Mouse (Mus musculus) limb, embryonic 10.5 days (tissue): ENCODE measurements around the gene Slc29a4. TPM values are rescaled to one million over a fixed set of nuclear protein-coding genes. Genes with fewer than 3 reads are reported as not detected.

Source experiments
- DNase-seq: peaks from one replicate; pipeline ENCODE4 v3.0.0-alpha.2; 2017; ENCODE audit warnings: low spot score
- H3K27ac ChIP-seq: fragments of 300-500 bp; sonication (generic); 2 replicates; pipeline ENCODE4 v1.5.1; 2016; ENCODE audit warnings: mild to moderate bottlenecking
- H3K27me3 ChIP-seq: fragments of 300-500 bp; sonication (generic); 2 replicates; pipeline ENCODE4 v1.6.1; 2016; ENCODE audit warnings: low read depth, mild to moderate bottlenecking; ENCODE audit not compliant: poor library complexity, severe bottlenecking
- H3K36me3 ChIP-seq: fragments of 300-500 bp; sonication (generic); 2 replicates; pipeline ENCODE4 v1.6.1; 2016; ENCODE audit warnings: mild to moderate bottlenecking, moderate library complexity
- H3K4me1 ChIP-seq: fragments of 300-500 bp; sonication (generic); 2 replicates; pipeline ENCODE4 v1.6.1; 2016
- H3K4me3 ChIP-seq: fragments of 300-500 bp; sonication (generic); 2 replicates; pipeline ENCODE4 v1.5.1; 2016; ENCODE audit warnings: mild to moderate bottlenecking, moderate library complexity
- H3K9me3 ChIP-seq: fragments of 300-500 bp; sonication (generic); replicated peaks from 2 replicates; pipeline ENCODE4 v1.6.1; 2016; ENCODE audit warnings: mild to moderate bottlenecking
- WGBS: fragments of 180-500 bp; shearing (Covaris S2); methylation state at CpG from one replicate; pipeline ENCODE4 v1.1.7; 2016; 5-methylcytosine and 5-hydroxymethylcytosine counted together
- polyA plus RNA-seq: library from polyadenylated mRNA; unstranded; fragments of >200 nt; fragmentation: Nextera tagmentation; extraction: Ambion mirVana; gene quantifications from 2 replicates; pipeline ENCODE4 v1.2.1, GENCODE M21; 2016

Gene Slc29a4
- 15.5 and 17.5 TPM in 2 replicates for polyA plus RNA-seq

DNA sequence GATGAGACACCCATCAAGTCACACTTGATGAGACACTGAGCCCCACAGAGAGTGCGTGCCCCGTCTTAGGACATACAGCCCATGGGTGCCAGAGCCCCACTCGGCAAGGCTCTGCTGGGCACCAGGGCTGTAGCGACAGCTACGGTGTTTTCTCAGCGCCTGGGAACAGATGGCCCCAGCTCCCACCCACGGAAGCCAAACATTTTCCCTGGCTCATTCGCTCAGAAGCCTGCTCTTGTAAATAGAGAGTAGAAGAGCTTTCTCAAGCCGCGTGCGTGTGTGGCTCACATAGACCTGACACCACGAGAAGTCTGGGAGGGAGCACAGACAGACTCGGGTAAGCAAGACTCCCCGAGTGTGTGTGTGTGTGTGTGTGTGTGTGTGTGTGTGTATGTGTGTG lies at the start of gene Slc29a4:
TSS of gene Slc29a4 (plus strand) at position 265 of the 400 bp plus-strand sequence.
- 0 out of 2 replicates have a peak, but pooled peaks cover 7% of the 10 kb centered on the region for H3K4me1 ChIP-seq
- H3K9me3 ChIP-seq: no peaks in the 10 kb centered on the region
- peaks cover 9% of the 10 kb centered on the region; the same call in 1 of the 2 replicates for H3K27me3 ChIP-seq
- H3K4me3 ChIP-seq: no peak within 1 kb of the TSS
- no peak for DNase-seq
- WGBS: 65% methylated on average over 14 of the region's 14 CpGs
- H3K36me3 ChIP-seq: no peaks in the 10 kb centered on the region
- H3K27ac ChIP-seq: no peak within 1 kb of the TSS

DNA sequence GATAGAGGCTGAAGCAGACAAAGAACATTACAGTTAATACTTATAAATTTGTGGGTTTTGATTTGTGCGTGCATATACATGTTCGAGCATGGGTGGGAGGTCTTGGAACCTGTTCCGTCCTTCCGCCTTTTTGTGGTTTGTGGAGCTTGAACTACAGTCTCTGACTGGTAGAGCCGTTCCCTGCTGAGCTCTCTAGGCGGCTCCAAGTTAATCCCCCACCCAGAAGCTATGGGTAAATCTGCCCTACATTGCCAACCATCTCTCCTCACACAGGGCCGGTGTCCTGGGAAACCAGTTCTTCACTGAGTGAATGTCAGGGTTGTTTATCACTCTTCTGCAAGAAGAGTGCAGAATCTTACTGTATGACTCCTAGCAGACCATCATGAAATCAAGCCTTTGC lies 44.1 kb upstream of the Slc29a4 start:
- WGBS: 89% methylated on average over 7 of the region's 7 CpGs
- peaks cover 11% of the 10 kb centered on the region for H3K4me1 ChIP-seq
- no peak overlapping the region for H3K4me3 ChIP-seq
- H3K9me3 ChIP-seq: no peaks in the 10 kb centered on the region
- no peak overlapping the region for H3K27ac ChIP-seq
- H3K36me3 ChIP-seq: peaks cover 45% of the 10 kb centered on the region
- no peaks in the 10 kb centered on the region for H3K27me3 ChIP-seq
- DNase-seq: no peak

DNA sequence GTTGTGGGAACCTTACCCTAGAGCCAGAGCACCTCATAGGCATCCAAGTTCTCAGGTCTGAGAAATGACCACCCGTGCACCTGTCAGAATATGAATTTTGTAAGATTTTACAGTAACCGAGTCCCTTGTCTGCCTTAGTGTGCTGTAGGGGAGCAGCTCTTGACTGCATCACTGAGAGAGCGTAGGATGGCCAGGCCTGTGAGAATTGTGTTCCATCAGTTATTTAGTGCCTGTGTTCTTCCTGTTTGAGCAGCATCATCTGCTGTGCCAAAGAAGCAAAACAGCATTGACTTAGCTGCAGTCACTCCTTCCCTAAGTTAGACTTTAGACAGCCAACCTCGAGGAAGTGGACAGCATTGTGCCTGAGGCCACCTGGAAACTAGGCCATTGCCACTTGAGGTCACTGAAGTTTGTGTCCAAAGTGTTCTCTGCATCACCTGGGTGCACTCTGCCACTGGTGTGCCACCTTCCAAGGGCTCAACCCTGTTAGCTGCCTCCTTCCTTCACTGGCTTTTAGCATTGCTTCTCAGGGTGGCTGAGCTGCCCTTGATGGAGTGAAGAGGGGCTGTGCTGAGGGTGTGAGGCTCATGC lies 42.8 kb upstream of the Slc29a4 start:
- DNase-seq: no peak
- Histone ChIP-seq H3K4me3 (no peak overlapping the region), H3K27ac (peak overlapping the region; percentile 31; the same call in 1 of the 2 replicates), H3K36me3 (peaks cover 36% of the 10 kb centered on the region), H3K9me3 (no peaks in the 10 kb centered on the region), H3K27me3 (no peaks in the 10 kb centered on the region), H3K4me1 (peaks cover 11% of the 10 kb centered on the region)
- WGBS: 88% methylated on average over 4 of the region's 4 CpGs

DNA sequence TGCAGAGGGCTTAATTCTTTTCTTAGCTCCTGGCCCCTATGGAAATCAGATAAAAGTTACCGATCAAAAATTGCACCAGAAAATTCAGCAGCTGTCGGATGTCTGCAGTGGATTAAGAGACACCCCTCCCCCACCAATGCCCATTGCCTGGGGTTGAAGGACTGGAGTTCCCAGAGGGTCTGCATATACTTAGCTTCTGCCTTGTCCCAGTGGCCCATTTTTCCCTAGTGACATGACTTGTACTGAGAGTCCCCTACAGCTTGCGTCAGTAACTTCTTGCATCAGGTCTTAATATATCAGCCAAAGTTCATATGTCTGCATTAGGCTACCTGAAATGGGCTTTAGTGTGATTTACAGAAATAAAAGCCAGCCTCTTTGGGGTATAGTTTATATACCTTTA lies 41.9 kb upstream of the Slc29a4 start:
- DNase-seq: no peak
- Histone ChIP-seq H3K4me1 (peaks cover 11% of the 10 kb centered on the region), H3K4me3 (no peak overlapping the region), H3K9me3 (no peaks in the 10 kb centered on the region), H3K36me3 (peaks cover 36% of the 10 kb centered on the region), H3K27me3 (no peaks in the 10 kb centered on the region), H3K27ac (no peak overlapping the region)
- WGBS: 75% methylated on average over 3 of the region's 3 CpGs

DNA sequence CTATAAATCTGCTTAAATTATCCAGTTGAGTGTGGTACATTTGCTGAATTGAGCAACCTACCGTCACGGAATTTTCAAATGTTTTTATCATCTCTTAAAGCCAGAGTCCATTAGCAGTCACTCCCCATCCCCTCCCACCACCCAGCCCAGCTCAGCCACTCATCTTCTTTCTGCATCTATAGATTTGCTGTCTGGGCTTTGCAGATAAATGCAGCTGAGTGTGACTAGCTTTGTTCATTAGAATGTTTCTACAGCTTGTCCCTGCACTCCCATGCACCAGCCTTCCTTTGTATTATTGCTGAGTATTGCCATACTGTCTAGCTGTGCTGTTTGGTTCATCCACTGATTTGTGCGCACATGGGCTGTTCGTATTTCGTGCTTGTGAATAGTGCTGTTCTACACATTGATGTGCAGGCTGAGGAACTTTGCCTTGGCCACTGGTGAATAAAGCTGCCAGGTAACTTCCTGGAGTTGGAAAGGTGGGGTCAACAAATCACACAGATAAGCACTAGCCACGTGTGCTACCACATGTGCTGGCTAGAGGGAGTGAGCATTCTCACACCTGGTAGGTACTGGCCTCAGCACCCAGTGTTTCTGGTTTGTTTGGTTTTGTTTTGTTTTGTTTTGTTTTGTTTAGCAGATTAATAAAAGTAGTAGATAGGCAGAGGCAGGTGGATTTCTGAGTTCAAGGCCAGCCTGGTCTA lies 41.4 kb upstream of the Slc29a4 start:
- no peaks in the 10 kb centered on the region for H3K9me3 ChIP-seq
- peaks cover 11% of the 10 kb centered on the region for H3K4me1 ChIP-seq
- 81% methylated on average over 6 of the region's 6 CpGs for WGBS
- DNase-seq: no peak
- no peak overlapping the region for H3K4me3 ChIP-seq
- peaks cover 40% of the 10 kb centered on the region for H3K36me3 ChIP-seq
- H3K27ac ChIP-seq: no peak overlapping the region
- H3K27me3 ChIP-seq: no peaks in the 10 kb centered on the region

DNA sequence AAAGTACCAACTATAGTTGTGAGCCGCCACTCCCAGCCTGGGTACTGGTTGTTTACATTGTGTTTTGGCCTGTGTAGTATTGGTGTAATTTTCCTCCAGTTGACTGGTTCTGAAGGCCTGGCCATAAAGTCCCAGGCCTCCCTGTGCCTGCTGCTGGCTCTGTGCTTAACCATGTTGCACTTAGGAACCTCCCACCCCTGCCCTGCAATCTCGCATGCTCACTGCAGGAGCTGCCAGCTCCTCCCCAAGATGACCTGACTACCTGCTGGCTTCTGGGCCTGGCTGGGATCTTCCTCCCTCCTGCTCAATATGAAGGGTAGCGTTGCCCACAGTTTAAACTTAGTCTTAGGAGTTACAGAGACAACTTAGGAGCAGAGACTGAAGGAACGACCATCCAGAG lies 40.0 kb upstream of the Slc29a4 start:
- Histone ChIP-seq H3K27me3 (no peaks in the 10 kb centered on the region), H3K27ac (no peak overlapping the region), H3K36me3 (peaks cover 45% of the 10 kb centered on the region), H3K4me1 (peaks cover 11% of the 10 kb centered on the region), H3K4me3 (no peak overlapping the region), H3K9me3 (no peaks in the 10 kb centered on the region)
- 55% methylated on average over 4 of the region's 4 CpGs for WGBS
- no peak for DNase-seq

DNA sequence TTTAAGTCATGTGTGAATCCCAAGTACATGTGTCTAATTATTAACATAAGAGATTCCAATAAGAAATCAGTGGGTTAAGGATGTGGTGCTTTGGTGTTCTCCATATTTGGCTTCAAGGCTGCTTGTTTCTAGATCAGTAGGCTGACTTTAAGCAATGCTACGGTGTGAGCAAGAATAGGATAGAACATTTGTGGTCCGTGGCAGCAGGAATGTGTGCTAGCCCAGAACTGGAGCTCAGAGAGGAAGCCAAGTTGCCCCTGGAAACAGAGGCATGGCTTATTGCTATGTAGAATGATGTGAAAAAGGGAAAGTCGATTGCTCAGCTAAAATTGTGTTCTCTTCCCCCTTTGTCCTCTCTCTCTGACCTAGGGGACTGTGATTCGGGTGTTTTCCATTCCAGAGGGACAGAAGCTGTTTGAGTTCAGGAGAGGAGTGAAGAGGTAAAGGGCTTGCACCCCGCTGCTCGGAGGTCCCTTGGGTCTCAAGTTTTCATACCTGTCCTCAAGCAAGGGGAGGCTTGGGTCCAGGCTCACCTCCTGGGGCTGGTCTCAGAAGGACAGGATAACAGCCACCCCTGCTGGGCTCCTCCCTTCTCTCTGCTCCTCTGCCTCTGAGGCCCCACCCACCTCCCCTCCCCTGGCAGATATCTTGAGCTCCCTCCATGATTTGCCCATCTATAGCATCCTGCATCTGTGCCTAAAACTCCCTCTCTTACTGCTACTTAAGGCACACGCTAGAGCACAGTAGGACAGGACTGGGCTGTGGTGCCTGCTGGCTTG lies 31.5 kb upstream of the Slc29a4 start:
- Histone ChIP-seq H3K27me3 (no peaks in the 10 kb centered on the region), H3K36me3 (peaks cover 100% of the 10 kb centered on the region), H3K9me3 (no peaks in the 10 kb centered on the region), H3K4me3 (no peak overlapping the region), H3K4me1 (no peaks in the 10 kb centered on the region), H3K27ac (no peak overlapping the region)
- WGBS: 91% methylated on average over 7 of the region's 7 CpGs
- no peak for DNase-seq

DNA sequence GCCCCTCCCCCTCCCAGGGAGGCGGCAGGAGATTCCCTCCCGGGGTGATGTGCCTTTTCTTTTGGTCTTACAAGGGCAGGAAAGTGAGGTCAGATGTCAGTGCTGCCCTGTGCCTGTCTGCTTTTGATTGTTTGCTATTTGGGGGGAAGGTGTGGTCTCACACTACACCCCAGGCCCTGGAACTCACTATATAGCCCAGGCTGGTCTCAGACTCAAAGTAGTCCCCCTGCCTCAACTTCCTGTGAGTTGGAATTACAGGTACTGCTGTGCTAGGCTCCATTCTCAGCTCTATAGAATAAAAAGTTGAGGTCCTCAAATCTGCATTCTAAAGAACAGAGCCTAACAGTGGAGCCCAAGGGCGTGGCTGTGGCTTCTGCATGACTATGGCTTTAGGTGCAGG lies 24.4 kb upstream of the Slc29a4 start:
- no peak overlapping the region for H3K27ac ChIP-seq
- H3K9me3 ChIP-seq: no peaks in the 10 kb centered on the region
- DNase-seq: no peak
- no peaks in the 10 kb centered on the region for H3K4me1 ChIP-seq
- peaks cover 90% of the 10 kb centered on the region for H3K36me3 ChIP-seq
- no peaks in the 10 kb centered on the region for H3K27me3 ChIP-seq
- WGBS: 43% methylated on average over 3 of the region's 3 CpGs
- no peak overlapping the region for H3K4me3 ChIP-seq

DNA sequence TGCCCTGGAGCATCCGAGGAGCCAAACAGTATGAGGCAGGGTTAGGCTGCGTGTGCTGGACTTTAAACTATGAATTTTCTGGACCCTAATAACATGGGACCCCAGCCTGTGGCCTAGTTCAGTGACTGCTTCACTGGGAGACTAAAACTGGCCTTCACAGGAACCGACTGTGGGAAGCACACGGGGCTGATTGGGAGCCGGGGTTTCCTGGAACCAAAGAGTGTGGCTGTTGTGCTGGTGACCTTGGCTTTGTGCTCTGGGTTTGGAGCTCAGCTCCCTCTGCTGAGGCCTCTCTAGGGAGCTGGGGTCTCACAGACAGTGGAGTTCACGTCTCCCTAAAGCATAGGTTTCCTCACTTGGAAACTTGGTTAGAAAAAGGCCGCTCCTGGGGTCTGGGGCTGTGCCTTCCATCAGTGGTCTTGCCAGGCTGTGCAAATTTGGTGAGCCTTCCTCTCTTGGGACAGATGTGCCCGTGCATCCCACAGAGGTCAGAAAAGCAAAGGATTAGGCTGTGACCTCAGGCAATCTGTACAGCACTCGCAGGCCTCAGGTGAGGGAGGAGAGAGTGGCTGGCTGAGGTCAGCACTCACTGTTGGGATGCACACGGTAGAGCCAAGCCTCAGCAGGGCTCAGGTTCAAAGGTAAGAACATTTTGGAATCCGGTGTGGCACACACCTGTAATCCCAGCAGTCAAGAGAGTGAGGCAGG lies 23.6 kb upstream of the Slc29a4 start:
- H3K27ac ChIP-seq: no peak overlapping the region
- no peaks in the 10 kb centered on the region for H3K27me3 ChIP-seq
- no peaks in the 10 kb centered on the region for H3K9me3 ChIP-seq
- no peak for DNase-seq
- WGBS: 91% methylated on average over 11 of the region's 11 CpGs
- H3K36me3 ChIP-seq: peaks cover 82% of the 10 kb centered on the region
- H3K4me1 ChIP-seq: no peaks in the 10 kb centered on the region
- H3K4me3 ChIP-seq: no peak overlapping the region

DNA sequence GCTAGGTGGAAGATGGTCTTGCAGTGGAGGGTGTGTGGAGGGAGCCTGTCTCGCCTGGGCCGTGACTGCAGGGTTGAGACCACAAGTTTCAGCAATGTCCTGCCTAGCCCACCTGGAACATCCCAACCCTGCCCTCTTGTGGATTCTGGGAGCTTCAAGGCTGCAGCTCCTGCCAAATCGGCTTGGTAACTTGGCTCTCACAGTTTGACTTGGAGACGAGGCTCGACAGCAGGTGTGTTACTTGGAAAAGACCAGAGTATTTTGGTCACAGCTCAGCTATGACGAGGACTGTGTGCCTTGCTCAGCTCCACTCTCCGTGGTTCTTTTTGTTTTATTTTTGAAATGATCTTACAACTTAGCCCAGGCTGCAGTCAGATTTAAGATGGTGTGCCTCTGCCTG lies 22.6 kb upstream of the Slc29a4 start:
- DNase-seq: no peak
- Histone ChIP-seq H3K27ac (no peak overlapping the region), H3K36me3 (peaks cover 72% of the 10 kb centered on the region), H3K4me1 (no peaks in the 10 kb centered on the region), H3K4me3 (no peak overlapping the region), H3K27me3 (no peaks in the 10 kb centered on the region), H3K9me3 (no peaks in the 10 kb centered on the region)
- WGBS: 85% methylated on average over 7 of the region's 7 CpGs

DNA sequence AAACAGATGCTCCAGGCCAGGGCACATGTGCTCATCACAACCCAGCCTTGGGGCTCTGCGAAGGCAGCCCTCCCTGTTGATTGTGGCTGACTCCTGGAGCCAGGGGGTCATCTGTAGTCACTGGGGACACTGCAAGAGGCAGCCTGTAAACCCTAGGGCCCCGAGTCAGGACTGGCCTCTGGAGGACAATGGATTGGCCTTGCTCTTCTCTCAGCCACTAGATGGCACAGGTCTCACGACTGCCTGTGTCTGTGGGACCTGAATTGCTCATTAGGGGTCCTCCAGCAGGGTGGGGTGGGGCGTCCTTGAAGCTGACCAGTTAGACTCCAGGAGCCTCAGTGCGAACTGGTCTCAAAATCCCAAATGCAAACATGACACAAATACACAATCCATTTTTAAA lies 19.2 kb upstream of the Slc29a4 start:
- Histone ChIP-seq H3K4me3 (no peak overlapping the region), H3K4me1 (no peaks in the 10 kb centered on the region), H3K27ac (no peak overlapping the region), H3K27me3 (no peaks in the 10 kb centered on the region), H3K36me3 (peaks cover 38% of the 10 kb centered on the region), H3K9me3 (no peaks in the 10 kb centered on the region)
- no peak for DNase-seq
- WGBS: 29% methylated on average over 5 of the region's 5 CpGs

DNA sequence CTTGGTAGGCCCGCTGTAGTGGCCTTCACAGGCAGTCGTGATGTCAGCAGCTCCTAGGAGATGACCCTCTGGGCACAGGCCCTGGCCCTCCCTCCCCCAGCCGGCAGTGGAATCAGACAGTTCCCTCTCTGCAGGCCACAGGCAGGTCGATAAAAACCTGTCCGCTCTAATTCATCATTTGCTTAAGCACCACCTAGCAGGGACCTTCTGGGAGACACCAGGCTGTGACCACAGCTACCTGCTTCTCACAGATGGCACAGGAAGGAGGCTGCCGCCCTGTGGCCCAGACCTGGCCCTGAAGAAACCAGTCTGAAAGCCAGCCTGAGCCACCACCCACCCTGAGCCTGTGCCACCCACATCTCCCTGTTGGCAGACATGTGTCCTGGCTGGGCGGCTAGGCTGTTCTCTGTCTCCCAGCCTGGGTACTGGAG lies 14.2 kb upstream of the Slc29a4 start:
- H3K4me1 ChIP-seq: no peaks in the 10 kb centered on the region
- DNase-seq: no peak
- 73% methylated on average over 7 of the region's 7 CpGs for WGBS
- H3K9me3 ChIP-seq: no peaks in the 10 kb centered on the region
- no peaks in the 10 kb centered on the region for H3K36me3 ChIP-seq
- H3K27ac ChIP-seq: no peak overlapping the region
- no peak overlapping the region for H3K4me3 ChIP-seq
- H3K27me3 ChIP-seq: no peaks in the 10 kb centered on the region
